Mouse (Mus musculus) MN1 (cell line): ENCODE measurements around the gene Rad51b.

Experiments used
- DNase-seq: peaks from one replicate; pipeline ENCODE4 v3.0.0-alpha.2; 2016; ENCODE audit warnings: low spot score

Gene Rad51b

GRCm38 (mm10) chr12:79804776-79805524, 507.9 kb downstream of the Rad51b start:
- no peak for DNase-seq

- DNase-seq: no peak
These were observed 509.9 kb downstream of the Rad51b start for GRCm38 (mm10) chr12:79806990-79807389.

GRCm38 (mm10) chr12:79807410-79807847, 510.3 kb downstream of the Rad51b start:
- no peak for DNase-seq

GRCm38 (mm10) chr12:79807938-79808401, 510.9 kb downstream of the Rad51b start:
- no peak for DNase-seq

GRCm38 (mm10) chr12:79808426-79809398, 511.6 kb downstream of the Rad51b start:
- DNase-seq: no peak

- DNase-seq: no peak
These were observed 512.4 kb downstream of the Rad51b start for GRCm38 (mm10) chr12:79809518-79809917.

- no peak for DNase-seq
These were observed 515.3 kb downstream of the Rad51b start for GRCm38 (mm10) chr12:79812422-79812821.

- no peak for DNase-seq
These were observed 515.9 kb downstream of the Rad51b start for GRCm38 (mm10) chr12:79812838-79813563.

GRCm38 (mm10) chr12:79813566-79814305, 516.7 kb downstream of the Rad51b start:
- no peak for DNase-seq

- DNase-seq: no peak
These were observed 517.4 kb downstream of the Rad51b start for GRCm38 (mm10) chr12:79814312-79815091.

GRCm38 (mm10) chr12:79816241-79816640, 519.2 kb downstream of the Rad51b start:
- DNase-seq: no peak

GRCm38 (mm10) chr12:79820228-79820958, 523.3 kb downstream of the Rad51b start:
- DNase-seq: no peak

- DNase-seq: peak; percentile 87
These were observed 524.8 kb downstream of the Rad51b start for GRCm38 (mm10) chr12:79821901-79822300.

GRCm38 (mm10) chr12:79822401-79822800, 525.3 kb downstream of the Rad51b start:
- no peak for DNase-seq

GRCm38 (mm10) chr12:79825922-79826321, 528.8 kb downstream of the Rad51b start:
- DNase-seq: no peak

GRCm38 (mm10) chr12:79827233-79827692, 530.2 kb downstream of the Rad51b start:
- no peak for DNase-seq

GRCm38 (mm10) chr12:79827735-79828134, 530.7 kb downstream of the Rad51b start:
- no peak for DNase-seq

GRCm38 (mm10) chr12:79830686-79831085, 533.6 kb downstream of the Rad51b start:
- DNase-seq: no peak

GRCm38 (mm10) chr12:79832611-79833010, 535.5 kb downstream of the Rad51b start:
- DNase-seq: no peak

GRCm38 (mm10) chr12:79835521-79835920, 538.4 kb downstream of the Rad51b start:
- DNase-seq: no peak
